Mouse (Mus musculus) T-cell, adult 66 days (primary cell): ENCODE data around the gene Snx3. TPM values are rescaled to one million over a fixed set of nuclear protein-coding genes. Genes with fewer than 3 reads are reported as not detected.

Source experiments
- total RNA-seq, 2 experiments: library from RNA; stranded (reverse); gene quantifications; 3 replicates in 1 of 2; 4 replicates in 1 of 2; pipeline ENCODE4 v1.2.4; 2023

The Snx3 gene
- total RNA-seq, result 100 to 1,000 TPM in 1 of 2 experiments, 10 to 100 TPM in 1; 89.3 to 113 TPM

DNA sequence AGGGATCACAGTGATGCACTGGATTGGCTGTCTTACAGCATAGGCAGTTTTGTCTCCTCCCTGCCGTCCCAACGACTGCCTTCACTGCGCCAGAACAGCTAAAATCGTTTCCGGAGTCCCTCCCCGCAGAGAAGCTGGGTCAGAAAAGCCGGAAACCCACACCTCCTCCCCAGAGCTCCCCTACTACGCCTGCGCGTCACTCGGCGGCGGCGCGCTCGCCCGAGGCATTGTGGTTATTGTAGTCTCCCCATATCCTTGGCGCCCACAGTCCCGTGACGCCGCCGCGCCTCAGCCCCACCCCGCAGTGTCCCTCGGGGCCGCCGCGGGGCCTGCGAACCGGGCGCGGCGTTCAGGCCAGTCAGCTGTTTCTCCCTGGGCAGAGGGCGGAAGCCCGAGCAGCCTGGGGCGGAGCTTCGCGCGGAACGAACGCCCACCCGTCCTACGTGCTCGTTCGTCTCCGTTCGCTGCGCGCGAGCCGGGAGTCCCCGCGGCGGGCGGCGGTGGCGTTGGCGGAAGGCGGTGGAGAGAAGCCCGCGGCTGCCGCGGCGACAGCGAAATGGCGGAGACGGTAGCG, at the start of gene Snx3:
TSS of gene Snx3 (plus strand) at position 256 of the 574 bp plus-strand sequence.

DNA sequence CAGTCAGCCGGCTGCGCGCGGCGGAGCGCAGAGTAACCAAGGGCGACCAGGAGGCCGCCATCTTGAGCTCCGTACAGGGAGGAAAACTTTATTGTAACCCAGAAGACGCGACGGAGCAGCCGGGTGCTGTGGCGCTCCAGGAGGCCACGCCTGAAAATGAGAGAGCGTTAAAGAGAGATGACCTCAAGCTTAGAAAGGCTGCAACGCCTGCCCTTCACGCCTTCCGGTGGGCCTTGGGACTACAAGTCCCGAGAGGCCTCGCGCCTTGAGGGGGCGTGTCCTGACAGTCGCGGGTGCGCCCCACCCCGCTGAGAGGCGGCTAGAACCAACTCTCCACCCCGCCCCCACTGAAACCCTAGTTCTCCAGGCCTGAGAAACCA, 23.5 kb upstream of the Snx3 start, which contains the start of gene Afg1l:
TSS of gene Afg1l (minus strand) at position 225 of the 380 bp plus-strand sequence.

DNA sequence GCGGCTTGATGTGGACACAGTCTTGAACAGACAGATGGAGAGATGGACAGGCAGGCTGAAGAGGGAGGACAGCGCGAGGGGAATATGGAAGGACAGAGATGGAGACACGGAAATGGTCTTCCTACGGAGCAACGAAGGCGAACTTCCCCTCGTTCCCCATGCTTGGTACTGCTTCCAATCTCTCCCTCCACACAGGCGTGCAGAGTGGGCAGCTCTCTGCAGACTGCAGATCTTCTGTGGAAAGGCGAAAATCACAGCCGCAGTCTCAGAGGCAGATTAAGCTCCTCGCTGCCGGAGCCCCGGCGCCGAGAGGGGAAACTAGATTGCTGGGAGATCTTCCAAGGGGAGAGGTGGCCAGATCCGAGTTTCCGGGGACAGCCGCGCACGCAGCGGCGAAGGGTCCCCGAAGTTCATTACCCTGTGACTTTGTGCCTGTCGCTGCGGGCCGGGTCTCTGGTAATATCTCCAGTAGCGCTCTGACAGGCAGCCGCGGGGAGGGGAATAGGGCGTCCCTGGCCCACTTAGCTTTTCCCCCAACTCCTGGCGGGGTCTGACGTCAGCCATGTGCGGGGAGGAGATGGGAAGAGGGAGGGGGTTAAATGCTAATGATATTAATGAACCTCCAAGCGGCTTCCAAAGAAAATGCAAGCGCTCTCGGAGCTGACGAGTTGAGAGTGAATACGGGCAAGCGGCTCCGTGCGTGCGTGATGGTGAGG, 81.5 kb downstream of the Snx3 start, which contains the start of the genes Nr2e1 and Ostm1:
TSS of gene Nr2e1 (minus strand) at position 476 of the 716 bp plus-strand sequence.
TSS of gene Ostm1 (plus strand) at position 666 of the 716 bp plus-strand sequence.

Other genes with a start within 250 kb of the Snx3 start
- gene Foxo3, start 225.3 kb upstream of the Snx3 start, total RNA-seq, result 10 to 100 TPM; 69.8 to 73.4 TPM
- 1 to 10 TPM; 6.5 to 6.9 TPM for gene Afg1l, start 23.5 kb upstream of the Snx3 start, total RNA-seq
- not detected for gene Nr2e1, start 81.6 kb downstream of the Snx3 start, total RNA-seq
- gene Ostm1, start 81.8 kb downstream of the Snx3 start, total RNA-seq, result 10 to 100 TPM; 33.7 to 33.8 TPM